Mouse (Mus musculus) gastrocnemius, adult 2 months (tissue): ENCODE measurements around the gene Sqor. TPM values are rescaled to one million over a fixed set of nuclear protein-coding genes. Genes with fewer than 3 reads are reported as not detected.

Source experiments
- DNase-seq: peaks from one replicate; pipeline ENCODE4 v3.0.0; 2022
- H3K27ac ChIP-seq: fragments of 200-600 bp; 2 replicates; pipeline ENCODE4 v1.8.1; 2022; ENCODE audit warnings: mild to moderate bottlenecking
- H3K4me3 ChIP-seq: fragments of 200-600 bp; 2 replicates; pipeline ENCODE4 v1.8.1; 2022; ENCODE audit warnings: mild to moderate bottlenecking, moderate library complexity
- CTCF ChIP-seq: fragments of 200-600 bp; IDR thresholded peaks from 2 replicates; pipeline ENCODE4 v1.8.1; 2022; ENCODE audit warnings: antibody characterized with exemption, mild to moderate bottlenecking, moderate library complexity
- intact Hi-C: fragments of 180-260 bp; cut with DNase I; formaldehyde crosslinking; loops from one replicate; pipeline ENCODE4 v1.15.1; 2025
- long read RNA-seq, 2 experiments: library from polyadenylated mRNA; stranded (forward); transcript quantifications; one replicate each; pipeline ENCODE4 v2.0.0; 2021
- total RNA-seq, 2 experiments: library from RNA; stranded (reverse); gene quantifications; 2 replicates each; pipeline ENCODE4 v1.2.3; 2021

The Sqor gene
- 10 to 100 TPM; 30.5 to 30.9 TPM for total RNA-seq
- long read RNA-seq, experiment 1, transcript Sqor-201 (10 exons, 1,804 nt): major isoform, 26 of 33 reads
- long read RNA-seq, experiment 1, partial matches to known transcripts: 4 of 33 reads
- long read RNA-seq, experiment 1, other reads (novel, unspliced or antisense): 3 of 33 reads
- long read RNA-seq, experiment 2, transcript Sqor-201 (10 exons, 1,804 nt): major isoform, 26 of 34 reads
- long read RNA-seq, experiment 2, partial matches to known transcripts: 3 of 34 reads
- long read RNA-seq, experiment 2, other reads (novel, unspliced or antisense): 5 of 34 reads

DNA sequence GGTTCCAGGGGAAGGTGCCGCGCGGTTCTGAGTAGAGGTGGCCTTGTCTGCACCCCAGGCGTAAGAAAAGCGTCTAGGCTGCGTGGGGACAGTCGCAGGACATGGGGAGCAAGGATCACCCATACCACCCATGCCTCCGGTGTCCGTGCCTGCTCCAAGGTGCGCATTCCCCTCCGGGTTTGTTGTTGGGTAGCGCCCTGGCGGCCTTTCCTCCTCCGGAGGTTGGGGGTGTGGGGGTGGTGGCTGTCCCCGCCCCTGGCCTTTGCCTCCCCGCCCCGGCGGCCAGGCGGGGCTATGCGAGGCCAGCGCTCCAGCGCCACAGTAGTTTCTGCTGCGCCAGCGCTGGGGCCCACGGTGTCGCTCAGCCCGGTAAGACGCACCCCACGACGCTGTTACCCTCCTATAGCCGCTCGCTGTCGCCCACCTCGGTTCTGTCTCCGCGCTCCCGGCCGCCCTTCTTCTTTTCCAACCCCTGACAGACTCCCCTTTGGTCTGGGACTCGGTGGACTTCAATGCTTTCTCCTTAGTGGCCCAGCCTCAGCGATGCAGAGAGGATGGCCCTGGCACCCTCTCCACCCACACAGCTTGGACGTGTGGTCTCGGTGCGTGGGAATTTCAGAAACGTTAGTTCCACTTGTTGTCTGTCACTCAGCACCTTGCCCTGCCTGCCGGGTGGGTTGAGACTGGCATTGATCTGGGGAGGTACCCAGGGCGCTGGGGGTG lies at the start of gene Sqor:
Gene Sqor (plus strand): TSS at position 167 of the 723 bp plus-strand sequence.
- H3K4me3 ChIP-seq: peak within 1 kb of the TSS; percentile 92
- peak; percentile 89 for DNase-seq
- intact Hi-C loops: no loop called here
- TF ChIP-seq CTCF: 0 out of 2 replicates have a peak, but pooled peaks have one; percentile 14
- H3K27ac ChIP-seq: peak within 1 kb of the TSS; percentile 94

DNA sequence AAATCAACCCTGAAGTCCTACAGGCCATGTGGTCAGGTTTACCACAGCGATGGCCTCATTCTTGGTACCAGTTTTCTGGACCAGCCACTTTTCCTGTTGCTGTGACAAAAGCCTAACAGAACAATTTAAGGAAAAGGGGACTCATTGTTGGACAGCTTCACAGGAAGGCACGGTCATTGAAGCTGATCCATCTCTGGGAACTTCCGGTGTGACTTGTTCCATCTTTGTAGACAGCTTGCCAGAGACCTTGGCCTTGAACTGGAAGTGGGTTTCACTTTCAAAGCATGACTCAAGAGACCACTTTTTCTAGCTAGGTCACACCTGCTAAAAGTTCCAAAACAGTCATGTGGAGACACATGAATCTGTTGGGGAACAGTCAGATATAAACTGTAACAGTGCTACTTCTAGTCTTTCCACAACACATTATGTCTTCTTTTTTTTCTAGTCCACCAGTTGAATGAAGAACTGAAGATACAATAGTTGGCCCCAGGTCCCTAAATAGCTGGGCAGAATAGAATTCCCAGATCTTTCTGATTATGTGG lies 48.7 kb upstream of the Sqor start:
- no peak overlapping the region for H3K4me3 ChIP-seq
- intact Hi-C loops: no loop called here
- no peak overlapping the region for H3K27ac ChIP-seq
- no peak for DNase-seq
- TF ChIP-seq CTCF: no peak

DNA sequence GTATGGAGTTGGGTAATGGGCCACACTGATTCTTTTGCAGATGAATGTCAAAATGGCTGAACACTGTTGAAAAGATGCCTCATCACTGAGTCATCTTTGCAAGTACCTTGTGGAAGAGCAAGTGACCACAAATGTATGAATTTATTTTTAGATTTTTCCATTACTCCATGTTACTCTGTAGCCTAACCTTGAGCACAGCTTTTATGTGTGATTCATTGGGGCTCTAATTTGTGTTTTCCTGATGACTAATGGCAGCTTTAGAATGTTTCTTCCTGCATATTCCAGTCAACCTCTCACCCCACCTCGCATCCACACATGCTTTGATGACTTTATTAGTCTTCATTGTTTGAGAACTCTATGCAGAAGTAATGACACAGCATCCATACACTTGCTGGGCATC lies 45.8 kb upstream of the Sqor start:
- no peak overlapping the region for H3K27ac ChIP-seq
- DNase-seq: no peak
- H3K4me3 ChIP-seq: no peak overlapping the region
- intact Hi-C loops: no loop called here
- TF ChIP-seq CTCF: no peak

DNA sequence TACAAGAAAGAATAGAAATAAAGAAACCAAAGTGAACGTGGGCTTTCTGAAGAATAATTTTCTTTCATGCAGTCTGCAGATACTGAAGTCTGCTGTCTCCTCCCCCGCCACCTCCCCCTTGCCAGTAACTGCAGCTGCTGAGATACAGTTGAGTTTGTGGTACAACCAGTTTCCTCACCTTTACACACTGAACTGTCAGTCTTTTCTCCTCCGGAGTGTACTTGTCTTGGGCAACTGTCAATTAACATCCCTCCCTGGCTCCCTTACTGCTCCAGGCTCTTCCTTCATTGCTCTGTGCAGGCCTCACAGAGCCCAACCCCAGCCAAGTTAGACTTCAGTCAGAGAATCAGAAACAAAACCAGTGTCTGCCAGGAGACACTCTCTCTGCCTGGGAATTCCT lies 44.5 kb upstream of the Sqor start:
- intact Hi-C loops: no loop called here
- TF ChIP-seq CTCF: no peak
- no peak for DNase-seq
- H3K4me3 ChIP-seq: no peak overlapping the region
- no peak overlapping the region for H3K27ac ChIP-seq

DNA sequence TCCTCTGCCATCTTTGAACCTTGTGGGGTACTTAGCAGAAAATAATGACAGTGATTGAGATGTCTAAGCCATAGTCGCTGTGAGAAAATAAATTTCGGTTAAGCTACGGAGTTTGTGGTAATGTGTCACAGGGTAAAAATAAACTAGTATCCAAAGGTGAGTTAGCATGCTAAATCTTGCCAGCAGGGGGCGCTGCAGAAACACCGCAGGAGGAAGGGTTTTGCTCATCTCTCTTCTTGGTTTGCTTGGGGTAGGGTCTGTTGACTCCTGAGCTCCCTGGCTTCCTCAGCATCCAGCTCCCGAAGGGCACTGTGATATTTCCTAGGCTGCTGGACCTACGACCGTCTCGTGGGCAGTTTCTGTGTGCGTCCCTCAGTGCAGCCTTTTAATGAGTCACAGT lies 39.4 kb upstream of the Sqor start:
- H3K27ac ChIP-seq: no peak overlapping the region
- no peak overlapping the region for H3K4me3 ChIP-seq
- peak; percentile 73 for TF ChIP-seq CTCF
- DNase-seq: peak; percentile 58
- intact Hi-C loops: loop anchor here (1.0 kb wide), 1 partner anchor 27 kb away; no protein-coding TSS in a partner anchor

DNA sequence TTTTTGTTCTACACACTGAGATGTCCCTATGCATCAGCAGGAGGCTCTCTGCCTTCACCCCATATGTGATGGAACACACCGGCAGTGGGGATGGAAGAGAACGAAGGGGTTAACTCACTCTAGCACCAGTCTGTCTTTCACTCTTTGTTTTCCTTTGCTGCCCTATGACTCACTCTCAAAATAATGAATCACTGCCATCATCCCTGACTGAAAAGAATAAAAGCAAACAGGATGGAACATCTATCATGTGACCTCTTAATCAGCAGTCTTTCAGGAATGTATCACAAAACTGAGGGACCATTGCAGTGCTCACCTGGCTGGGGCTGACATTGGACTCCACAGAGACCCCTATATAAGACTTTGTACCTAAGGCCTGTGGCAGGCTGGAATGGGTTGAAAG lies 33.6 kb upstream of the Sqor start:
- H3K27ac ChIP-seq: no peak overlapping the region
- TF ChIP-seq CTCF: no peak
- intact Hi-C loops: no loop called here
- no peak overlapping the region for H3K4me3 ChIP-seq
- no peak for DNase-seq

DNA sequence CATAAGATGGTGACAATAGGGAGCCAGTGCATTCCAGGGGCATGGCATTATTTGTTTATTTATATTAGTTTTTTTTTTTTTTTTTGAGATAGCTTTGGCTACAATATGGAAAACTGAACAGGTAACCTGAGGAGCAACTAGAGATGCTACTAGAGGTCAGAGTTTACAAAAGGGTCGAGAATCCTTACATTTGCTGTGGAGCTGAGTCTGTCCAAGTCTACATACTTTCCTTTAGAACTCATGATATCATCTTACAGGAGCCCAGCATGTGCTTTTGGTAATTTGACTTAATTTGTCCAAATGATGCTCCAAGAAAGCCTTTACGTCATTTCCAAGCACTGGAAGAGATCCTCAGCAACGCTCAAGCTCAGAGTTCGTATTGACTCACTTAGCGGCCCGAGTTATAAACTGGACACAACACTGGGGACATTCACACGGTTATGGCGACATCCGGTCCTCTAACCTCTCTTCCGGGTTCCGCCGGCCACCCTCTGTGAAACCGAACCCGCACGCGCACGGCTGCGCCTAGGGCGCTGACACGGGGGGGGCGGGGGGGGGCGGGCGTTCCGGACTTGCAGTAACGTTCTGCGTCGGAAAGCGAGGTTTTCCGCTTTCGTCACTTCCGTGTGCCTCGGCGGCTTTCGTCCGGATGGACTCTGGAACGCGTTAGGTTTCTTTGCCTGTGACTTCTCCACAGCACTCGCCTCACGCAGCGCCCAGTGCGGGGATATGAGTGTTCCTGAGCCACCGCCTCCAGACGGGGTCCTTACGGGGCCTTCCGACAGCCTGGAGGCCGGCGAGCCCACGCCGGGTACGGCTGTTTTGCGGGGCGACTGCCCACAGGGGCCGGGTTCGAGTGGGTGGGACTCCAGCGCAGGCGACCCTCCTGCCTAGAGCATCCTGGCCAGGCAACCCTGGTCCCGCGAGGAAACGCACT lies 26.9 kb upstream of the Sqor start, which contains the start of gene Bloc1s6:
Gene Bloc1s6 (plus strand): TSS at position 610 of the 937 bp plus-strand sequence.
- no peak for TF ChIP-seq CTCF
- intact Hi-C loops: loop anchor here (5.0 kb wide), 1 partner anchor 36 kb away; the partner anchor contains the start of gene Slc30a4

DNA sequence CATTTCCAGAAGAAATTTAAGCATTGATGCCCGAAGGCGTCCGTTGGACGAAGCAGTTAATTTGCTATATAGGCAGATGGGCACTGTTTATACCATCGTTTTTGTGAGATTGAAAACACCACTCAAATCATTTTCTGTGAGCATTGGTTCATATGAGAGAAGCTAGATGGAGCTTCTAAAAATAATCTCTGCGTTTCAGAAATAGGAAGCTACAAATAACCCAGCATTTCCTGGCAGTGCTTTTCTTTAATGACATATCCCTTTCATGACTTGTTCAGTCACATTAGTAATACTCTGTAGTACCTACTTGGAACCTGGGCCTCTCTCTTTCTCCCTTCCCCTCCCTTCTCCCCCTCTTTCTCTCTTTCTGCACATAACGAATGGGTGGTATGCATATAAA lies 26.0 kb upstream of the Sqor start:
- Histone ChIP-seq H3K27ac (peak overlapping the region; percentile 99), H3K4me3 (peak overlapping the region; percentile 100)
- no peak for TF ChIP-seq CTCF
- intact Hi-C loops: loop anchor here (5.0 kb wide), 1 partner anchor 37 kb away; the partner anchor contains the start of gene Slc30a4
- DNase-seq: no peak

More for the DNA sequence above, 26.9 kb upstream of the Sqor start, which contains the start of gene Bloc1s6:
- peak within 1 kb of the TSS; percentile 99 for H3K27ac ChIP-seq
- DNase-seq: peak; percentile 93
- peak within 1 kb of the TSS; percentile 100 for H3K4me3 ChIP-seq

DNA sequence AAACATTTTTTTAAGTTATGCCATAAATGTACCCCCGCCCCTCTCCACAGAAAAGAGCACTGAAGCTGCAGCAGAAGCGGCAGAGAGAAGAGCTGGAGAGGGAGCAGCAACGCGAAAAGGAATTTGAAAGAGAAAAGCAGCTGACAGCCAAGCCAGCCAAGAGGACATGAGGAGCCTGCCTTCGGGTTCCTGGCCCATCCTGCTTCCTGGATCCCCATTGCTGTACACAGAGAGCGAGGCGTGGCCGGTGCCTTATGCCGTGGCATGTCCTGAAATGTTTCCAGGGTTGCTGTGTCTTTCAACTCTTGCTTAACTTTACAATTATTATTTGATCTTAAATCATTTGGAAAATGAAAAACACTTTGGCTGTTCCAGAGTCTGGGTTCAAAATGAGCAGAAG lies 18.6 kb upstream of the Sqor start:
- intact Hi-C loops: no loop called here
- Histone ChIP-seq H3K27ac (peak overlapping the region; percentile 76), H3K4me3 (peak overlapping the region; percentile 53)
- DNase-seq: peak; percentile 26
- TF ChIP-seq CTCF: no peak

DNA sequence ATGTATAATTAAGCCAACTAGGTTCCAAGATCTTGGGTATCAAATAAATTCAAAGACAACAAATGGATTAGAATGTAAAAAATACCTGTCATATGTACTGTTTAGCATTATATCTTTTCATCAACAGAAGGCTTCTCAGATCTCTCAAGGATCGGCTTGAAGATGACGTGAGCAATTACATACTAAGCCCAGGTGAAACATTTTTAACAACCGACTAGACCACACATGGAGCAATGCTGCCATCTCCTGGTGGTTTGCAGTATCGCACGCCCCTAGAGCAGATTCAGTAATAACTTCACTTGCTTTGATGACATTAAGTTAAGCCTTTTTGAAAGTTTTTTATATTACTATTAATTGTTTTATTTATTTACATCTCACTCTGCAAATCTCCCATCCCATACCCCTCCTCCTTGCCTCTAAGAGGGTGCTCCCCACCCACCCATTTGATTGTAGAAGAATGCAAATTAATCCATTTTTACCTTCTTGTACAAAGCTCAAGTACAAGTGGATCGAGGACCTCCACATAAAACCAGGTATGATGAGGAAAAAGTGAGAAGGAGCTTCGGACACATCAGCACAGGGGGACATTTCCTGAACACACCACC lies 11.2 kb upstream of the Sqor start:
- no peak; the same call in 1 of the 2 replicates for TF ChIP-seq CTCF
- DNase-seq: peak; percentile 51
- H3K27ac ChIP-seq: no peak overlapping the region
- intact Hi-C loops: loop anchor here (10.0 kb wide), 2 partner anchors 89 to 119 kb away; partner anchors contain the start of gene AA467197
- no peak overlapping the region for H3K4me3 ChIP-seq

DNA sequence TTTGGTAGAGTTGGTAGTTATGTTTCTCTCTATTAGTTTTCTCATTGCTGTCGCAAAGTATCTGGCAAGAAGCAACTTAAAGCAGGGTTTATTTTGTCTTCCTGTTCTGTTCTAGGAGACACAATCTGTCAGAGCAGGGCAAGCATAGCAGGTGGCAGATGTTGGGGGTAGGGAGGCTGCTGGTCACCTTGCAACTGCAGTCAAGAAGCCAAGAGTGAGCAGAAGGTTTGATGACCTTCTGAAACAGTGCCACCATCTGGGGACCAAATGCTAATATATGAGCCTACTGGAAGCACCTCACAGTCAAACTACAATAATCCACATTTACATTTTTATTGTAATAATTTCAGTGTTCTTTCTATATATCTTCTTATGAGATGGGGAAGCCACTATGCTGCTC lies 5.2 kb upstream of the Sqor start:
- H3K4me3 ChIP-seq: no peak overlapping the region
- DNase-seq: no peak
- H3K27ac ChIP-seq: no peak overlapping the region
- TF ChIP-seq CTCF: no peak
- intact Hi-C loops: loop anchor here (10.0 kb wide), 2 partner anchors 95 to 125 kb away; partner anchors contain the start of gene AA467197
